Mouse (Mus musculus): ENCODE results near the gene Grk6.

- TF ChIP-seq CTCF (IDR thresholded peaks at IDR 0.05; ENCODE audit: low read depth, low read length) (no peak), POLR2A (IDR thresholded peaks at IDR 0.05; ENCODE audit: extremely low read depth, insufficient read depth, low read length) (no peak)
Measured at GRCm38 (mm10) chr13:55483593-55483992, 38.7 kb downstream of the Grk6 start.

Measured in liver, adult 2 months (tissue).